Mouse (Mus musculus) brain, embryonic 14.5 days (tissue): ENCODE measurements around the gene Oprl1.
A peak's percentile ranks its signal among the peaks of the same experiment; 100 is the strongest.

Experiments
- CTCF ChIP-seq: fragments of 200-500 bp; IDR thresholded peaks from 2 replicates; pipeline ENCODE4 v1.5.1; 2012; ENCODE audit warnings: inconsistent platforms, mild to moderate bottlenecking, moderate library complexity, borderline replicate concordance; ENCODE audit not compliant: insufficient read depth, insufficient read length; ENCODE audit errors: extremely low read depth
- POLR2A ChIP-seq: fragments of 200-500 bp; IDR thresholded peaks from 2 replicates; pipeline ENCODE4 v1.6.1; 2012; ENCODE audit warnings: mild to moderate bottlenecking, inconsistent platforms, borderline replicate concordance; ENCODE audit not compliant: poor library complexity, insufficient read depth, insufficient read length, severe bottlenecking; ENCODE audit errors: extremely low read depth

GRCm38 (mm10) chr2:181766672-181767557 lies 52.1 kb downstream of the Oprl1 start:
- TF ChIP-seq CTCF (no peak), POLR2A (peak; percentile 21; the same call in 1 of the 2 replicates)
